Mouse (Mus musculus) heart, adult 9 months (tissue): ENCODE results near the gene Malsu1.
A peak's percentile ranks its signal among the peaks of the same experiment; 100 is the strongest.

Source experiments
- DNase-seq, 2 experiments: peaks; one replicate each; pipeline ENCODE4 v3.0.0; 2022; ENCODE audit warnings: low spot score in 2 of 2

Gene Malsu1

GRCm38 (mm10) chr6:49073304-49074116, at the start of gene Malsu1:
TSS of gene Malsu1 (plus strand) at chr6:49073795.
- DNase-seq, result peak; percentile 96

DNA sequence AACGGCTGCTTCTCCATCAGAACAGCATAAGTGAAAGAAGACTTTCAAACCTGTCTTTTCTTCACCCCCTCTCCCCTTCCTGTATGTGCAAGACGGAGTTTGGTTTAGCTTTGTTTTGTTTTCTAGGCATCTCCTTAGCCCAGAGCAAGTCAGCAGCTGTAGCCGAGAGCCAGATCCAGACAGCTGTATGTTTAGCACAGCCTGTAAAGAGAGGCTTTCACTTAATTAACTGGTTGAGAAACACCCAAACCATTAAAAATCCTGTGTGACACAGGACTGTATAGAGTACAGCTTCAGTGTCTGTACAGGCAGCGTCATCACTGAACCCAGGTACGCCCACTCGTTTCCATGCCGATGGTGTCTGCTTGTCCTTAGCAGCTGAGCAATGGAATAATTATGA, 48.3 kb upstream of the Malsu1 start:
- DNase-seq, result no peak

- DNase-seq, result no peak
Measured at GRCm38 (mm10) chr6:49026496-49026895, 47.1 kb upstream of the Malsu1 start.

GRCm38 (mm10) chr6:49028019-49028418, 45.6 kb upstream of the Malsu1 start:
- DNase-seq, result no peak

DNA sequence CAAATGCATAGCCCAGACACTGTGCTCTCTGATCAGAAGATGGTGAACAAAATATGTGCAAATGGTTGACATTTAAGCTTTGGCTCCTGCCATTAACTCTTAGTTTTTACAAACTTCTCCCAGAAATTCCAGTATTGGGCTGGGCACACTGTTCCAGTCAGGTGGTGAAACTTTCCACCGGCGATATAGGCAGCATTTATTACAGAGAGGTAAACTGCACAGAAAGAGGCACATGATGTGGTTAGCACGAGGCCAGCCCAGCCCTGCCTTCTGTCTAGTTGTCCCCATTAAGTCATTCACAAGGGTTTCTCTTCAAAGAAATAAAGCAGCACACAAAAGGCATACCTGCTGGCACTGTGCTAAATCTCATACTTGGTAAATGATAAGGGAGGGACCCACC, 44.9 kb upstream of the Malsu1 start:
- DNase-seq, result no peak

DNA sequence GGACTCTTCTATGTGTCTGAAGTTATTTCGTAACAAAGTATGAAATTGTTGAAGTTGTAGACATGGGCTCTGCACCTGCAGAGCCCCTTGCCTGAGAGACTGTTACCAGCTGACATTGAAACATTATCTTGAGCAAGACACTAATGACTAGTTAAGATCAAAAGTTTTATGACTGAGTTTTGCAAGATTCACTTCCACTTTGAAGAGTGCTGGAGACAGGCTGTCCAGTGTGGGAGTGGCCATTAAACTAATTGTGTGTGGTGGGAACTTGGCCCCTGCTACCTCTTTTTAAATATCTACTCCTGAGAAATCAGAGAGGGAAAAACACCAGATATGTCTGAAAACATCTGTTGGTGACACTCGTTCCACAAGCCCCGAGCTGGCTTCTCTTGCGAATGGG, 42.4 kb upstream of the Malsu1 start:
- no peak for DNase-seq

DNA sequence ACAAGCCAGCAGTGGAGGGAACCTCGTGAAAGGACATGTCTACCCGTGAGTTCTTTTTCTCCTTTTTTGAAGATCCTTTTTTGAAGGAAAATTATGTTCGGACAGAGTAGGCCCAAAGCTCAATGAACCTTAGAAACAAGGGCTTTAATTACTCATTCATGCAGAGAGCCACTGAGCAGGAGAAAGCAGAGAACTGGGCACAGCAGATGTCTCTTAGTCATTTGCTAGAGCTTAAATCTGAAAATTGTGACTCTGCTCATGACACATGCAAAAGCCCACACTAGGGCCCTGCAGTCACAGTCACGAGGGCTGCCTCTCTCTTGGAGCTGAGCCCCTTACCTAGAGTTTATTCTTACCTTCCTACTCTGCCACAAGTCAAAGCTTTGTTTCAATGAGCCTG, 40.8 kb upstream of the Malsu1 start:
- no peak for DNase-seq

DNA sequence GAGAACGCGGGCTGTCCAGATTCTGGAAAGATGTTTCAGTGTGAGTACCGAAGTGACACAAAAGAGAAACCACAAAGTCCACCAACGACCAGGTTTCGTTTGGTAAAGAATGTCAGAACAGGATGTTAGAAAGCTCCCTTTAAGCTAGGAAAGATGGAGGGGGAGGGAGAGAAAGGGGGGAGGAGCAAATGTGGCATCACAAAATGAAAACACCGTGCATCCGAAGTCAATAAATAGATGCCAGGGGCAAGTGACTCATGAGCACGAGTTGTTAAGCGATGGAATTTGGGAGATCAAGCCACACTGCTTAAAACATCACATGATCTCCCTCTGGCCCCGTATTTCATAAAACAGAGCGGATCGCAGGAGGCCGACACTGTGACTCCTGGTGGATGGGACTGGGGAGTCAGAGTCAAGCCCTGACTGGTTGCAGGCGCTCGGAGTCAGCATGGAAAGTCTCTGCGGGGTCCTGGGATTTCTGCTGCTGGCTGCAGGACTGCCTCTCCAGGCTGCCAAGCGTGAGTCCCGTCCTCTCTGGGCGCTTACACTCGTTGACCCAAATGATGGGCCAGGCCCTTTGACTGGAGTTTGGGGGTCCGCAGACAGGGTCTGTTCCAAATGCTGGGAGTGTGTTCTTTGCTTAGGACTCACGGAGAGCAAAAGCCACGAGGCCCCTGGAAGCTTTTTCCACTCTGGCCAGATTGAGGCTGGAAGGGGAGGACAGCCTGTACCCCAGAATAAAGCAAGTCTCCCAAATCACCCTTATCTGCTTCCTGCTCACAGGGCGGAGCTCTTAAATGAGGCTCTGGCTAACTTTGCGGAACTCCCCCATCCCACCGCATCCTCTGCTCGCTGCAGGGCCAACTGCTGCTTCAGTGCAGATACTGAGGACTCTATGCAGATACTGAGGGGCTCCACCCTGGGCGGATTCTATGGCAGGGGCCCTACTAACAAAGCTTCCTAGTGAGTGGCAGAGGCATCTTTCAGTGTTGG, 37.0 kb upstream of the Malsu1 start, which contains the start of gene Gpnmb:
TSS of gene Gpnmb (plus strand) at position 272 of the 993 bp plus-strand sequence.
- DNase-seq, result no peak

DNA sequence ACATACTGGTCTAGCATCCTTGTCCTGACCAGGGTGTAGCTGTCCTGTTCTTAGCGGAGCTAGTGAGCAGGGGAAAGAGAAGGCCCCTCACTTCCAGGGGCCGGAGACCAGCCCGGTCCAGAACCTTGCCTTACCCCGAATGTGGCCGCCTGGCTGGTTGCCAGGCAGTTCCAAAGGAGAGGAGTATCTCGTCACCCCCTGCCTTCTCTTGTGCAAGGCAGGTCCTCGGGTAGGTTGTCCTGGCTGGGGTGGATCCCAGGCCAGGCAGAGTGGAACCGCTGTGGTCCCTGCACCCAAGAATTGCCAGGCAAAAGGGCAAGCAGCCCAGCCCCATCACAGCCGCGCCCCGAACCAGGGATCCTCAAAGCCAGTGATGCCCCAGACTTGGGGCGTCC, 36.3 kb upstream of the Malsu1 start:
- no peak for DNase-seq

GRCm38 (mm10) chr6:49039470-49040180, 34.0 kb upstream of the Malsu1 start:
- DNase-seq, result peak in 1 of 2 experiments; percentile 28

DNA sequence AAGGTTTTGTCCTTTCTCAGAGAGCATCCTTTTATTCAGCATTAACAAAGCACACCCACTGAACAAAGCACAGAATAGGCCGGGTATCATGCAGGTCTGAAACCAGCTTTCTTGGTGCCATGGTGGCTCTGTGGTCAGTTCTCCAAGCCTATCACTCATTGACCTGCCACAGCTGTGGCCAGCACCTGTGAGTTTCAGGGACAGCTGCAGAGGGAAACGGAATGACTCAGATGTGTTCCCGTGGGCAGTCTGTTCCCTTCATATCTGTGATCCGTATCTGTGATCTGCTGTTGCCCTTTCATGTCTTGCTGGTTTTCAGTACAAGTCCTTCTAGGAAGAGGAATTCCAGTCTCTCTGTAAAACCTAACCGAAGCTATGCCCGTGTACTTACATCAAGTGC, 27.1 kb upstream of the Malsu1 start:
- no peak for DNase-seq

DNA sequence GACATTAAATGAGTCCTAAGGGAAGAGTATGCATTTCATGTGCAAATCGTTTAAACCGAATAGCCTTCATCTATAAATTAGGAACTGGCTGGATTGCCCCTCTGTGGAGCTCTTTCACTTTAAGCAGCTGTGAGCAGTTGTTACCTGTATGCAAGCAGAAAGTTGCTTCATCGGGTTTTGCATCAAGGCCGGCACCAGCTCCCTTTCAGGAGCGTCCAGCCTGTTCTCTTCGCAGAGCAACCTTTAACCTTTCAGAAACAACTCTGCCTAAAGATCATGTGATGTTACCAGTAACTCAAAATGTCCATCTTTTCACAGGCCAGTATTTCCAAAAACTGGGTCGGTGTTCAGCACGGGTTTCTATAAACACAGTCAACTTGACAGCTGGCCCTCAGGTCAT, 26.6 kb upstream of the Malsu1 start:
- no peak for DNase-seq

DNA sequence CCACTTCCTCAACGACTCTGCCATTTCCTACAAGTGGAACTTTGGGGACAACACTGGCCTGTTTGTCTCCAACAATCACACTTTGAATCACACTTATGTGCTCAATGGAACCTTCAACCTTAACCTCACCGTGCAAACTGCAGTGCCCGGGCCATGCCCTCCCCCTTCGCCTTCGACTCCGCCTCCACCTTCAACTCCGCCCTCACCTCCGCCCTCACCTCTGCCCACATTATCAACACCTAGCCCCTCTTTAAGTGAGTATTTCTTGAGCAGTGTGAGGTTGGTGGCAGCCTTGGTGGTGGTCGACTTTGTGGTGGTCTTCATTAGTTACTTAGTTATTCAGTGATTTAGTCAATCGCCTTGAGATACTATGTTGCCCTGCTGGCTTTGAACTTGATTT, 25.7 kb upstream of the Malsu1 start:
- no peak for DNase-seq

- no peak for DNase-seq
Measured at GRCm38 (mm10) chr6:49048395-49048794, 25.2 kb upstream of the Malsu1 start.

DNA sequence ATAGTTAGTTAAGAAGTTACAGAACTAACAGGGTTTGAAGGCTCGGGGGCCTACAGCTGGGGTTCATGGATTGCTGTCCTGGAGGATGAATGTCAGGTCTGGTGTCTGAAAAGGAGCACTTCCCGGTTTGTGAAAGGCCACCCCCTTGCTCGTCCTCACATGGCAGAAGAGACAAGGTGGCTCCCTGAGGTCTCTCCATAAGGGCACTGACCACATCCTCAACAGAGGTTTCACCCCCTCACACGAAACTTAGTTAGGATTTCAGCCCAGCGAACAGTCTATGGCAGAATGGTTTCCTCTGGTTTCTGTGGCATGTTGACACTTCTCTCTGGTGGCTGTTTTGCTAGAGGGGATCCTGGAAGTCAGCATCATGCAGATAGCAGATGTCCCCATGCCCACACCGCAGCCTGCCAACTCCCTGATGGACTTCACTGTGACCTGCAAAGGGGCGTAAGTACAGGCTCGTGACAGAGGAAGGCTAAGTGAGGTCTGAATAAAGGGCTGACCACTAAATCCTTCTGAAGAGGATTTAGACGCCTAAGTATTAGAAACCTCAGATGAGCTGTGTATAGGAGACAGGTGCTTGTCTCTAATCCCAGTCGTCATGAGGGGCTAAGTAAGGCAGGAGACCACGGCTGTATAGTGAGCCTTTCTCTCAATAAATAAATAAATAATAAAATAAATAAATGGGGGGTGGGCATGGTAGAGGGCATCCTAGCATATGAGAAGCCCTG, 22.8 kb upstream of the Malsu1 start:
- no peak for DNase-seq

DNA sequence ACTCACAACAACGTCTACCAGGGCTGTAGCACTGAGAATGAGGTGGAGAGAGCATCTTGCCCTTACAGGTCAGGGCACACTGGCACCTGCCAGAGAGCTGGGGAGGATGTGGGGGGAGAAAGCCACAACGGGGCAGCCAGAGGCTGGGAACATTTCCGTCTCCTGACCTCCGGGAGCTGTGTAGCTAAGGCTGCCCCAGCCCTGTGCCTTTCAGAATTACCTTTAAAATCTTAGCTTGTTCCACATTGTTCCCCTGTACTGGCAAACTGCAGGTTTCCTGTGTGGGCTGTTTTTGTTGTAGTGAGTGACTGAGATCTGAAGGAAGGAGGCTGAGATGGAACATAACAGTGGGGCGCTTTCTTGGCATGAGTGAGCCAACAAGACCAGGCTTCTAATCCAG, 21.4 kb upstream of the Malsu1 start:
- DNase-seq, result no peak

DNA sequence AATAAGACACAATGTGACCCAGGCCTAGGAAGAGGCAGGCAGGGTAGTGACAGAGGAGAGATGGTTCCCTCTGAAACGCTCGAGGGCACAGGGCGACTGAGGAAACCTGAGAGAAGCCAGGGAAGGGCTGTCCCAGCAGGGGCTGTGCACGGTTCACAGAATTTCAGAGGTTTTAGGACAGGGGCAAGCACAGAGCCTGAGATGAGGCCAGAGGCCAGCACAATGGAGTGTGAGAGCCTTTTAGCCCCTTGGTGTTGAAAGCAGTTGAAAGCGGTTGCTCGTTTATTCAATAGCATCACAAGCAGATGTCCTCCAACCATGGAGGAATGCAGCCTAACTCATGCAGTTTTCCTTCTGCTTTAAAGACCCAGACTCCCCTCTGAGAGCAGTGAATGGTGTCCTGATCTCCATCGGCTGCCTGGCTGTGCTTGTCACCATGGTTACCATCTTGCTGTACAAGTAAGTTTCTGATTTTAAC, 18.3 kb upstream of the Malsu1 start:
- DNase-seq, result no peak

DNA sequence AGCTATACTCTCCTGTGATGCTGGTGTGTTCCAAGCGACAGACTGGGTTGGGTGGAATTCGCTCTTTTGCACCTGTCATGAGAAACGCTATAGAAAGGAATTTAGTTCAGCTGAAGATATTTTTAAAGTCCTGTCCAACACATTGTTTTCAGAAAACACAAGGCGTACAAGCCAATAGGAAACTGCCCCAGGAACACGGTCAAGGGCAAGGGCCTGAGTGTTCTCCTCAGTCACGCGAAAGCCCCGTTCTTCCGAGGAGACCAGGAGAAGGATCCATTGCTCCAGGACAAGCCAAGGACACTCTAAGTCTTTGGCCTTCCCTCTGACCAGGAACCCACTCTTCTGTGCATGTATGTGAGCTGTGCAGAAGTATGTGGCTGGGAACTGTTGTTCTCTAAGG, 17.6 kb upstream of the Malsu1 start:
- no peak for DNase-seq

GRCm38 (mm10) chr6:49057053-49058021, 16.3 kb upstream of the Malsu1 start:
- DNase-seq, result peak; percentile 16 to 59

DNA sequence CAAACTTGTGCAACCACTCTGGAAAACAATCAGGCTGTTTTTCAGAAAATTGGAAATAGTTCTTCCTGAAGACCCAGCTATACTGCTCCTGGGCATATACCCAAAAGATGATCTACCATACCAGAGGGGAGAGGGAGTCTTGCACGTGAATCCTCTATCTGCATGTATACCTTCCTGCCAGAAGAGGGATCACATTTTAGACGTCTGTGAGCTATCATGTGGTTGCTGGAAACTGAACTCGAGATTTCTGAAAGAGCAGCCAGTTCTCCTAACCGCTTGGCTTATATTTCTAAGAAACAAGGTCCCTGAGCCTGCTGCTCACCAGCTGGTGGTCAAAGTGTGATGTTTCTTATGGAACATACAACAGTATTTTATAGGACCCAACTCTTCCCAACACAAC, 5.2 kb upstream of the Malsu1 start:
- no peak for DNase-seq
